Comparison of ENCODE assay signal across 8 mouse cellular contexts in genomic region chr11:94601321-94602281, GRCm38 (mm10). TPM values are rescaled to one million over a fixed set of nuclear protein-coding genes. Genes with fewer than 3 reads are reported as not detected.
DNase-seq lines count a peak whose midpoint lies in the region; ATAC-seq and TF ChIP-seq lines count a peak whose summit lies in the region.

Gene Acsf2, minus strand, starts transcription at chr11:94601871.

- no peaks in the 10 kb centered on the region for H3K79me2 ChIP-seq in myocyte (ENCODE audit: control insufficient read depth, insufficient read depth)

- peaks cover 15% of the 10 kb centered on the region for H3K4me1 ChIP-seq in embryonic facial prominence, embryonic 15.5 days
- peaks cover 13% of the 10 kb centered on the region for H3K4me1 ChIP-seq in heart, embryonic 15.5 days (replicated peaks)
- peaks cover 16% of the 10 kb centered on the region for H3K4me1 ChIP-seq in liver, embryonic 11.5 days (replicated peaks; ENCODE audit: control insufficient read depth, insufficient read depth, low read length)
- H3K4me1 ChIP-seq in stomach, embryonic 14.5 days (ENCODE audit: control insufficient read depth, insufficient read depth, low read length) = 0 out of 2 replicates have a peak, but pooled peaks cover 7% of the 10 kb centered on the region

- H3K27me3 ChIP-seq in embryonic facial prominence, embryonic 15.5 days = no peaks in the 10 kb centered on the region
- no peaks in the 10 kb centered on the region for H3K27me3 ChIP-seq in heart, embryonic 15.5 days
- no peaks in the 10 kb centered on the region for H3K27me3 ChIP-seq in liver, embryonic 11.5 days (replicated peaks; ENCODE audit: control insufficient read depth, insufficient read depth, low read length)
- H3K27me3 ChIP-seq in myocyte (ENCODE audit: control insufficient read depth, insufficient read depth, insufficient read length) = no peaks in the 10 kb centered on the region
- H3K27me3 ChIP-seq in stomach, embryonic 14.5 days (ENCODE audit: control insufficient read depth, insufficient read depth, low read length) = no peaks in the 10 kb centered on the region

- peak within 1 kb of the TSS; percentile 70 for H3K4me2 ChIP-seq in embryonic facial prominence, embryonic 15.5 days (replicated peaks)
- H3K4me2 ChIP-seq in heart, embryonic 15.5 days = peak within 1 kb of the TSS; percentile 84
- peak within 1 kb of the TSS; percentile 80 for H3K4me2 ChIP-seq in liver, embryonic 11.5 days
- peak within 1 kb of the TSS; percentile 93 for H3K4me2 ChIP-seq in myocyte (ENCODE audit: low read depth)
- H3K4me2 ChIP-seq in stomach, embryonic 14.5 days (replicated peaks; ENCODE audit: low read depth, low read length) = peak within 1 kb of the TSS; percentile 69

- H3K4me3 ChIP-seq in embryonic facial prominence, embryonic 15.5 days (replicated peaks) = peak within 1 kb of the TSS; percentile 60
- peak within 1 kb of the TSS; percentile 68 for H3K4me3 ChIP-seq in heart, embryonic 15.5 days
- H3K4me3 ChIP-seq in liver, embryonic 11.5 days (ENCODE audit: low read depth, low read length) = peak within 1 kb of the TSS; percentile 56
- peak within 1 kb of the TSS; percentile 55 for H3K4me3 ChIP-seq in myocyte
- H3K4me3 ChIP-seq in stomach, embryonic 14.5 days (ENCODE audit: low read depth, low read length) = peak within 1 kb of the TSS; percentile 61

- 2% methylated on average over 50 of the region's 52 CpGs for WGBS in embryonic facial prominence, embryonic 15.5 days
- 2% methylated on average over 50 of the region's 52 CpGs for WGBS in heart, embryonic 15.5 days
- 2% methylated on average over 46 of the region's 52 CpGs for WGBS in liver, embryonic 11.5 days
- WGBS in stomach, embryonic 14.5 days = 1% methylated on average over 52 of the region's 52 CpGs

- peak within 1 kb of the TSS; percentile 45 for H3K9ac ChIP-seq in embryonic facial prominence, embryonic 15.5 days
- H3K9ac ChIP-seq in heart, embryonic 15.5 days = peak within 1 kb of the TSS; percentile 70
- H3K9ac ChIP-seq in liver, embryonic 11.5 days (ENCODE audit: low read depth, low read length) = peak within 1 kb of the TSS; percentile 39
- H3K9ac ChIP-seq in stomach, embryonic 14.5 days (replicated peaks; ENCODE audit: low read depth, low read length) = peak within 1 kb of the TSS; percentile 53

- peak; percentile 88 for ATAC-seq in embryonic facial prominence, embryonic 15.5 days (ENCODE audit: insufficient number of reproducible peaks, low FRiP score, low TSS enrichment, low read depth)
- ATAC-seq in heart, embryonic 15.5 days (replicated peaks; ENCODE audit: insufficient number of reproducible peaks, insufficient read depth, low FRiP score, low read depth) = peak; percentile 77
- peak; percentile 75 for ATAC-seq in liver, embryonic 11.5 days (replicated peaks; ENCODE audit: low FRiP score)
- ATAC-seq in stomach, embryonic 14.5 days (ENCODE audit: insufficient number of reproducible peaks, insufficient read depth, low FRiP score, low read depth) = peak; percentile 91

- peak; percentile 89 for DNase-seq in 416B (ENCODE audit: low read depth)
- peak; percentile 94 for DNase-seq in adrenal gland, adult 2 months
- peak; percentile 93 for DNase-seq in kidney, postnatal 10 days
- DNase-seq in liver, embryonic 11.5 days (ENCODE audit: low spot score) = peak; percentile 84

- H3K36me3 ChIP-seq in embryonic facial prominence, embryonic 15.5 days = peaks cover 2% of the 10 kb centered on the region; the same call in 1 of the 2 replicates
- no peaks in the 10 kb centered on the region for H3K36me3 ChIP-seq in heart, embryonic 15.5 days
- H3K36me3 ChIP-seq in liver, embryonic 11.5 days (ENCODE audit: control insufficient read depth, insufficient read depth, low read length) = no peaks in the 10 kb centered on the region
- no peaks in the 10 kb centered on the region for H3K36me3 ChIP-seq in myocyte (ENCODE audit: control insufficient read depth, insufficient read depth)
- H3K36me3 ChIP-seq in stomach, embryonic 14.5 days (ENCODE audit: control insufficient read depth, insufficient read depth, low read length) = no peaks in the 10 kb centered on the region

- peak within 1 kb of the TSS; percentile 71 for H3K27ac ChIP-seq in embryonic facial prominence, embryonic 15.5 days (replicated peaks)
- H3K27ac ChIP-seq in heart, embryonic 15.5 days = peak within 1 kb of the TSS; percentile 53
- no peak within 1 kb of the TSS for H3K27ac ChIP-seq in liver, embryonic 11.5 days (ENCODE audit: low read depth, low read length)
- peak within 1 kb of the TSS; percentile 33; the same call in 1 of the 2 replicates for H3K27ac ChIP-seq in stomach, embryonic 14.5 days (ENCODE audit: low read length)

- H3K9me3 ChIP-seq in embryonic facial prominence, embryonic 15.5 days (replicated peaks) = no peaks in the 10 kb centered on the region
- no peaks in the 10 kb centered on the region for H3K9me3 ChIP-seq in heart, embryonic 15.5 days (replicated peaks)
- no peaks in the 10 kb centered on the region for H3K9me3 ChIP-seq in liver, embryonic 11.5 days (ENCODE audit: control insufficient read depth, low read length)
- no peaks in the 10 kb centered on the region for H3K9me3 ChIP-seq in stomach, embryonic 14.5 days (ENCODE audit: control insufficient read depth, low read depth, low read length)

- H3ac ChIP-seq in myocyte (ENCODE audit: control insufficient read depth, insufficient read length) = no peak within 1 kb of the TSS

- peak; percentile 40 for TF ChIP-seq POLR2A in myocyte (IDR thresholded peaks at IDR 0.05; ENCODE audit: insufficient read length, low read depth)

TF ChIP-seq in myocyte, 11 proteins besides CTCF, POLR2A, EP300 and RAD21:
- TF ChIP-seq USF1 (IDR thresholded peaks at IDR 0.05; ENCODE audit: low read depth) (peak; percentile 88), E2F4 (IDR thresholded peaks at IDR 0.05; ENCODE audit: insufficient read depth) (no peak)

RNA-seq across cellular contexts. Expression of gene Acsf2, which starts in this region (rescaled TPM):
- total RNA-seq in adrenal gland, adult 2 months (2021) = 100 to 1,000 TPM; 146 to 155 TPM
- polyA plus RNA-seq in adrenal gland, adult 2 months (2012; rRNA removed) = 149 and 167 TPM in 2 replicates
- polyA plus RNA-seq in embryonic facial prominence, embryonic 15.5 days (2015; fragmentation: Nextera tagmentation; extraction: Ambion mirVana) = 5.9 and 6.1 TPM in 2 replicates
- 3.3 and 3.7 TPM in 2 replicates for polyA plus RNA-seq in heart, embryonic 15.5 days (2015; fragmentation: Nextera tagmentation; extraction: Ambion mirVana)
- polyA plus RNA-seq in liver, embryonic 11.5 days (2014; fragmentation: Nextera tagmentation; extraction: Ambion mirVana) = 2.6 and 3.1 TPM in 2 replicates
- 5.8 TPM for polyA plus RNA-seq in myocyte (2012; fragmentation: generic; extraction: Trizol)
- polyA plus RNA-seq in stomach, embryonic 14.5 days (2014; fragmentation: Nextera tagmentation; extraction: Ambion mirVana) = 7.1 and 9.3 TPM in 2 replicates

Comparison
In these comparisons a context has a peak if more than half of its experiments do, and no peak if none do; other contexts are left out.
1. RNA of gene Acsf2 (polyA plus RNA-seq): 149 to 167 TPM in adrenal gland, adult 2 months; 7.1 to 9.3 TPM in stomach, embryonic 14.5 days, 5.9 to 6.1 TPM in embryonic facial prominence, embryonic 15.5 days, 5.8 TPM in myocyte (single experiment), 3.3 to 3.7 TPM in heart, embryonic 15.5 days and 2.6 to 3.1 TPM in liver, embryonic 11.5 days; every median in the first group is over 10 times any median in the second.
2. Peak in every context shown above with its lines, with median percentiles within 50 percentile points of each other: DNase-seq, ATAC-seq, H3K4me2 ChIP-seq, H3K4me3 ChIP-seq and H3K9ac ChIP-seq.